Mouse (Mus musculus) ES-Bruce4 (cell line): ENCODE results near the gene Dctn5. TPM values are rescaled to one million over a fixed set of nuclear protein-coding genes. Genes with fewer than 3 reads are reported as not detected.

ENCODE experiments used
- H3K27ac ChIP-seq: 2 replicates; pipeline ENCODE4 v1.5.1; 2012; ENCODE audit warnings: low read length, inconsistent platforms; ENCODE audit not compliant: insufficient read depth
- H3K27me3 ChIP-seq: 2 replicates; pipeline ENCODE4 v1.6.1; 2012; ENCODE audit warnings: mild to moderate bottlenecking, low read length, inconsistent platforms; ENCODE audit not compliant: control insufficient read depth, poor library complexity, insufficient read depth, severe bottlenecking
- H3K36me3 ChIP-seq: 2 replicates; pipeline ENCODE4 v1.6.1; 2012; ENCODE audit warnings: inconsistent platforms, mild to moderate bottlenecking, low read length, moderate library complexity; ENCODE audit not compliant: control insufficient read depth, poor library complexity, insufficient read depth, severe bottlenecking
- H3K4me1 ChIP-seq: one replicate; pipeline ENCODE4 v1.8.1; 2011; ENCODE audit warnings: low read length; ENCODE audit not compliant: control insufficient read depth, insufficient read depth
- H3K4me3 ChIP-seq: 2 replicates; pipeline ENCODE4 v1.5.1; 2011; ENCODE audit warnings: low read depth, mild to moderate bottlenecking, low read length
- H3K9ac ChIP-seq: 2 replicates; pipeline ENCODE4 v1.6.1; 2012; ENCODE audit warnings: low read depth, mild to moderate bottlenecking, inconsistent platforms; ENCODE audit not compliant: poor library complexity, severe bottlenecking
- H3K9me3 ChIP-seq: replicated peaks from 2 replicates; pipeline ENCODE4 v1.6.1; 2012; ENCODE audit warnings: mild to moderate bottlenecking, low read length, inconsistent platforms; ENCODE audit not compliant: control insufficient read depth, poor library complexity, insufficient read depth, severe bottlenecking
- CTCF ChIP-seq: IDR thresholded peaks from one replicate; pipeline ENCODE4 v1.8.1; 2011; ENCODE audit warnings: low read depth, low read length
- EP300 ChIP-seq: IDR thresholded peaks from 2 replicates; pipeline ENCODE4 v1.6.1; 2011; ENCODE audit warnings: low read depth, low read length; ENCODE audit not compliant: insufficient read depth
- POLR2A ChIP-seq: IDR thresholded peaks from one replicate; pipeline ENCODE4 v1.8.1; 2011; ENCODE audit warnings: low read length; ENCODE audit not compliant: insufficient read depth
- polyA plus RNA-seq: library from polyadenylated mRNA; stranded (reverse); fragments of >200 nt; gene quantifications from 2 replicates; pipeline ENCODE4 v1.2.4, GENCODE M21; 2011; ENCODE audit warnings: low read depth; ENCODE audit not compliant: missing spikeins, insufficient read depth, insufficient read length

Dctn5 gene
- polyA plus RNA-seq, 1 experiment: 62.4 TPM

DNA sequence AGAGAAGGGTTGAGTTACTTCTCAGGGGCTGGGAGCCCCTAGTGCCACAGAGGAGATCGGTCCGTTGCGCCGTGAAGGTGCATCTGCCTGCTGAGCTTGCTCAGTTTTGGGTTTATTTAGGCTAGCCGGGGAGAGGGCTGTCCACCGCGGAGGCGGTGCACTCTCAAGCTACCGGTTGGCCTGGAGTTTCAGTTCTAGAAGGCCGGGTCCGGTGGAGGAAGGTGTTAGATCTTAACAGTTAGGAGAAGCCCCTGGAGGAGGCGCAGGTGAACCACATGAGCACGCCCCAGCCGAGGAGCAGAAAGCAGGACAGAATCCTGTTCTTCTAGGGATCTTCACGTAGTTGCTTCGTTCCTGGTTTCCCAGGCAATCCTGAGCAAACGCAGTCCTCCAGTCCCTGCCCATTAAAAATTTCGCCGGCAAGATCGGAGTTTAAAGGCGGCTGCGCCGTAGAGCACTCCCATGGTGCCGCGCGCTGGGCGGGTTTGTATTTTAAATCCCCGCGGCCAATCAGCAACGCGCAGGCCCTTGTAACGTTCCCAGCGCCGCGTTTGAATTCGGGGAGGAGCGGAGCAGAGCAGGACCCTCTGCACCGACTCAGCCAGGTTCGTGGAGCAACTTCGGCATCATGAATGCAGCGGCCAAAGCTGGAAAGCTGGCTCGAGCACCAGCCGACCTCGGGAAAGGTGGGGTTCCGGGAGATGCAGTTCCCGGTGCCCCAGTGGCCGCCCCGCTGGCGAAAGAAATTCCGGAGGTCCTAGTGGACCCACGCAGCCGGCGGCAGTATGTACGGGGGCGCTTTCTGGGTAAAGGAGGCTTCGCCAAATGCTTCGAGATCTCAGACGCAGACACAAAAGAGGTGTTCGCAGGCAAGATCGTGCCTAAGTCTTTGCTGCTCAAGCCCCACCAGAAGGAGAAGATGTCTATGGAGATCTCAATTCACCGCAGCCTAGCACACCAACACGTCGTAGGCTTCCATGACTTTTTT lies 26.4 kb downstream of the Dctn5 start, which contains the start of gene Plk1:
Plk1 (plus strand) TSS at position 525 of the 988 bp plus-strand sequence.
- peak within 1 kb of the TSS; percentile 98 for H3K4me3 ChIP-seq
- 0 out of 2 replicates have a peak, but pooled peaks have one; percentile 8 for TF ChIP-seq EP300
- TF ChIP-seq CTCF: no peak
- TF ChIP-seq POLR2A: peak; percentile 24
- H3K27me3 ChIP-seq: no peaks in the 10 kb centered on the region
- H3K27ac ChIP-seq: peak within 1 kb of the TSS; percentile 86
- peaks cover 34% of the 10 kb centered on the region for H3K36me3 ChIP-seq
- H3K9me3 ChIP-seq: no peaks in the 10 kb centered on the region
- no peaks in the 10 kb centered on the region for H3K4me1 ChIP-seq
- H3K9ac ChIP-seq: peak within 1 kb of the TSS; percentile 82

- no peaks in the 10 kb centered on the region for H3K4me1 ChIP-seq
- no peaks in the 10 kb centered on the region for H3K27me3 ChIP-seq
- H3K9me3 ChIP-seq: no peaks in the 10 kb centered on the region
- peak overlapping the region; percentile 98 for H3K4me3 ChIP-seq
- H3K9ac ChIP-seq: peak overlapping the region; percentile 82
- peaks cover 41% of the 10 kb centered on the region for H3K36me3 ChIP-seq
- TF ChIP-seq CTCF: no peak
- H3K27ac ChIP-seq: no peak overlapping the region
Observed at GRCm38 (mm10) chr7:122160037-122160436, 27.2 kb downstream of the Dctn5 start.

DNA sequence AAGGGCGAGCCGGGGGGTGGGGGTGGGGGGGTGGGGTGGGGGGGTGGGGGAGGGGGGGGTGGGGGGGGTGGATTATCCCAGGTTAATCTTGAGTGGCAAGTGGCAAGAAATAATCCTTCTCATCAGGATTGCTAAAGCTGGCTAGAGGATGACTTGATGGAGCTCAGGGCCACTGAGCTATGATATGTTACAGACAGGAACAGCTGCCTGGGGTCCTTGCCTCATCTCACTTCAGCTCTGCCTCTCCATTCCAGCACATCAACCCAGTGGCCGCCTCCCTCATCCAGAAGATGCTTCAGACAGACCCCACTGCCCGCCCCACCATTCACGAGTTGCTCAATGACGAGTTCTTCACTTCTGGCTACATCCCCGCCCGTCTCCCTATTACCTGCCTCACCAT lies 30.9 kb downstream of the Dctn5 start:
- no peak overlapping the region for H3K4me3 ChIP-seq
- H3K9ac ChIP-seq: no peak overlapping the region
- no peak overlapping the region for H3K27ac ChIP-seq
- no peaks in the 10 kb centered on the region for H3K9me3 ChIP-seq
- peaks cover 74% of the 10 kb centered on the region for H3K36me3 ChIP-seq
- H3K4me1 ChIP-seq: no peaks in the 10 kb centered on the region
- TF ChIP-seq EP300 (no peak), POLR2A (no peak), CTCF (no peak)
- H3K27me3 ChIP-seq: no peaks in the 10 kb centered on the region

DNA sequence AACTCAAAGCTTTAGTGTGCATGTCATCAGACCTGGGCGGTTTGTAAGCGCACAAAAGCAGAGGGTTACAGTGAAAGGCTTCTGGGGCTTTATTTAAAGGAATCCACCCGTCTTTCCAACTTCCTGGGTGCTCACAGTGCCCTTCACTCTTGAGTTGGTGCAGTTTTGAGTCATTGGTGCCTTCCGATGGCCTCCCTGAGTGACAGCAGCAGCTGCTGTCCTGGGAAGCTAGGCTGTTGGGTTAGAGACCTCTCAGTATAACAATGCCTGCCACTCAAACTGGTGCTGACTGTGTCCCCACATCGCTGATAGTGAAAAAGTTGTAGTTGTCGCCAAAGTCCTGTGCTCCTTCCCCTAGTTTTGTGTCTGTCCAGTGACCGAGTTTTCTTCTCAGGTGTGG lies 34.4 kb downstream of the Dctn5 start:
- no peak overlapping the region for H3K9ac ChIP-seq
- no peak for TF ChIP-seq POLR2A
- no peak for TF ChIP-seq EP300
- TF ChIP-seq CTCF: no peak
- peaks cover 63% of the 10 kb centered on the region for H3K36me3 ChIP-seq
- no peak overlapping the region for H3K4me3 ChIP-seq
- H3K4me1 ChIP-seq: no peaks in the 10 kb centered on the region
- H3K27ac ChIP-seq: no peak overlapping the region
- H3K9me3 ChIP-seq: no peaks in the 10 kb centered on the region
- no peaks in the 10 kb centered on the region for H3K27me3 ChIP-seq

GRCm38 (mm10) chr7:122170705-122171104 lies 37.9 kb downstream of the Dctn5 start:
- H3K4me1 ChIP-seq: no peaks in the 10 kb centered on the region
- H3K27me3 ChIP-seq: no peaks in the 10 kb centered on the region
- no peak overlapping the region for H3K27ac ChIP-seq
- peaks cover 33% of the 10 kb centered on the region for H3K36me3 ChIP-seq
- TF ChIP-seq CTCF (no peak), POLR2A (no peak), EP300 (no peak)
- no peak overlapping the region for H3K4me3 ChIP-seq
- no peak overlapping the region for H3K9ac ChIP-seq
- H3K9me3 ChIP-seq: no peaks in the 10 kb centered on the region

- Histone ChIP-seq H3K27ac (no peak overlapping the region), H3K4me1 (no peaks in the 10 kb centered on the region), H3K27me3 (no peaks in the 10 kb centered on the region), H3K36me3 (peaks cover 24% of the 10 kb centered on the region), H3K9ac (no peak overlapping the region), H3K9me3 (no peaks in the 10 kb centered on the region), H3K4me3 (no peak overlapping the region)
- TF ChIP-seq POLR2A (no peak), EP300 (no peak), CTCF (no peak)
Observed at GRCm38 (mm10) chr7:122171613-122172012, 38.8 kb downstream of the Dctn5 start.
